ENCODE assay signal across 30 mouse cellular contexts in the genomic region with DNA sequence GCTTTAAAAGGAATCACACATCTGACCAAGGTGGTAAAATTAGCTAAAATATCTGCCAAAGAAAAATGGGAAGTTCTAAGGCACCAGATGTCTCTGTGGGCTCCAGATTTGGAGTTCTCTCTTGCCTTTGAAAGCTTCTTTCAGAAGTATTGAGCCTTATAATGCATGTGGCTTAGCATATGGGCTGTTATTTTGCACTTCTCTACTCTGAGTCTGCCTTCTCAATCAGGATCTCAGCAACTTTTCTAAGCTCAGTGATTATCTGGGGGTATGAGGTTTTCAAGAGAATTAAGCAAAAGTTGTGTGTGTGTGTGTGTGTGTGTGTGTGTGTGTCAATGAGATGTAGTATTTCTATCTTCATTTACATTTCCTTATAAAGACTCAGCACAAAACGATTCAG.
DNase-seq lines count a peak whose midpoint lies in the region; ATAC-seq lines count a peak whose summit lies in the region.
"Had no signal": no experiment of that assay in that cellular context is flagged by ENCODE, and none has a peak within 500 bp of the region (broad histone marks: within the 10 kb centered on the region; RNA-seq: fewer than 3 reads in every experiment).

No protein-coding gene starts in this region.

- no peak overlapping the region for H3K4me3 ChIP-seq in midbrain, embryonic 14.5 days (replicated peaks; ENCODE audit: low read depth, low read length)
- H3K4me3 ChIP-seq: embryonic facial prominence, embryonic 10.5 days; embryonic facial prominence, embryonic 15.5 days; forebrain, embryonic 13.5 days; heart, embryonic 10.5 days; heart, embryonic 15.5 days; limb, embryonic 13.5 days; lung, embryonic 15.5 days; midbrain, embryonic 12.5 days; neural tube, embryonic 13.5 days; stomach, embryonic 15.5 days had no signal

- DNase-seq in layer of hippocampus, adult 8-10 months (ENCODE audit: low spot score in 2 of 2): peak; percentile 19 to 24
- DNase-seq in layer of hippocampus, postnatal 25 days (ENCODE audit: extremely low spot score in 1 of 2, low spot score in 1 of 2): no peak
- DNase-seq in brain, adult 2 months (ENCODE audit: low read depth, low spot score): peak; percentile 89
- peak; percentile 63 to 77 for DNase-seq in frontal cortex, adult 2 months (ENCODE audit: extremely low spot score in 1 of 2, low spot score in 1 of 2)
- DNase-seq in left cerebral cortex, postnatal 25 days (ENCODE audit: low spot score in 2 of 2): peak; percentile 56 to 91
- no peak for DNase-seq in cerebellum, postnatal 10 days
- DNase-seq in midbrain, embryonic 14.5 days: no peak
- DNase-seq in cerebellum, postnatal 14 days: no peak
- DNase-seq: adrenal gland, postnatal 25 days; B cell, adult 2 months; cerebellum, adult 18-20 months; cerebellum, postnatal 25 days; gastrocnemius, postnatal 14 days; kidney, adult 8-10 months; kidney, postnatal 4 days; lung, postnatal 36 days; thymus, postnatal 14 days had no signal

- no peaks in the 10 kb centered on the region for H3K9me3 ChIP-seq in midbrain, embryonic 14.5 days (ENCODE audit: control insufficient read depth, low read length)
- H3K9me3 ChIP-seq: embryonic facial prominence, embryonic 10.5 days; embryonic facial prominence, embryonic 15.5 days; forebrain, embryonic 13.5 days; heart, embryonic 10.5 days; heart, embryonic 15.5 days; limb, embryonic 13.5 days; lung, embryonic 15.5 days; midbrain, embryonic 12.5 days; neural tube, embryonic 13.5 days; stomach, embryonic 15.5 days had no signal

- intact Hi-C loops in left cerebral cortex, postnatal 25 days (cut with DNase I): loop anchor here (2.0 to 10.0 kb wide), 4 partner anchors 37 to 219 kb away; no protein-coding TSS in a partner anchor

- no peak for ATAC-seq in midbrain, embryonic 14.5 days (ENCODE audit: low FRiP score, low TSS enrichment)
- ATAC-seq: forebrain, embryonic 13.5 days; hindbrain, embryonic 16.5 days had no signal

- H3K36me3 ChIP-seq in midbrain, embryonic 14.5 days (ENCODE audit: control insufficient read depth, insufficient read depth, low read length): no peaks in the 10 kb centered on the region
- H3K36me3 ChIP-seq: embryonic facial prominence, embryonic 10.5 days; embryonic facial prominence, embryonic 15.5 days; heart, embryonic 10.5 days; heart, embryonic 15.5 days; limb, embryonic 13.5 days; lung, embryonic 15.5 days; midbrain, embryonic 12.5 days; neural tube, embryonic 13.5 days; stomach, embryonic 15.5 days had no signal

- H3K27me3 ChIP-seq in midbrain, embryonic 14.5 days (ENCODE audit: control insufficient read depth, insufficient read depth, low read length): no peaks in the 10 kb centered on the region
- H3K27me3 ChIP-seq: embryonic facial prominence, embryonic 15.5 days; forebrain, embryonic 13.5 days; heart, embryonic 15.5 days; limb, embryonic 13.5 days; lung, embryonic 15.5 days; midbrain, embryonic 12.5 days; neural tube, embryonic 13.5 days; stomach, embryonic 15.5 days had no signal

- WGBS in midbrain, embryonic 14.5 days: 73% methylated on average over 1 of the region's 1 CpGs

- no peaks in the 10 kb centered on the region for H3K4me1 ChIP-seq in midbrain, embryonic 14.5 days (ENCODE audit: control insufficient read depth, insufficient read depth, low read length)
- H3K4me1 ChIP-seq: embryonic facial prominence, embryonic 15.5 days; forebrain, embryonic 13.5 days; heart, embryonic 10.5 days; heart, embryonic 15.5 days; limb, embryonic 13.5 days; lung, embryonic 15.5 days; neural tube, embryonic 13.5 days; stomach, embryonic 15.5 days had no signal

- H3K4me2 ChIP-seq in midbrain, embryonic 14.5 days (ENCODE audit: low read length): no peak overlapping the region
- H3K4me2 ChIP-seq: embryonic facial prominence, embryonic 15.5 days; forebrain, embryonic 13.5 days; heart, embryonic 15.5 days; limb, embryonic 13.5 days; liver, embryonic 11.5 days; lung, embryonic 15.5 days; midbrain, embryonic 12.5 days; neural tube, embryonic 13.5 days; stomach, embryonic 15.5 days had no signal

- no peak overlapping the region for H3K27ac ChIP-seq in midbrain, embryonic 14.5 days (replicated peaks; ENCODE audit: low read depth, low read length)
- H3K27ac ChIP-seq: embryonic facial prominence, embryonic 10.5 days; embryonic facial prominence, embryonic 15.5 days; forebrain, embryonic 13.5 days; heart, embryonic 10.5 days; heart, embryonic 15.5 days; kidney, postnatal 0 days; limb, embryonic 13.5 days; lung, embryonic 15.5 days; midbrain, embryonic 12.5 days; neural tube, embryonic 13.5 days; stomach, embryonic 15.5 days had no signal

- H3K9ac ChIP-seq in midbrain, embryonic 14.5 days (replicated peaks; ENCODE audit: low read length): no peak overlapping the region
- H3K9ac ChIP-seq: embryonic facial prominence, embryonic 15.5 days; forebrain, embryonic 13.5 days; heart, embryonic 15.5 days; limb, embryonic 13.5 days; lung, embryonic 15.5 days; midbrain, embryonic 12.5 days; neural tube, embryonic 13.5 days; stomach, embryonic 15.5 days had no signal

Comparison
In these comparisons a context has a peak if more than half of its experiments do, and no peak if none do; other contexts are left out.
1. DNase-seq: peak in layer of hippocampus, adult 8-10 months (2 of 2), brain, adult 2 months (single experiment), frontal cortex, adult 2 months (2 of 2) and left cerebral cortex, postnatal 25 days (2 of 2); none in layer of hippocampus, postnatal 25 days (0 of 2), cerebellum, postnatal 10 days (0 of 2), midbrain, embryonic 14.5 days (single experiment) and cerebellum, postnatal 14 days (0 of 2).